Mouse (Mus musculus) naive thymus-derived CD4-positive, alpha-beta T cell, adult 2 months (primary cell): ENCODE data around the gene D10Jhu81e.

Source experiments
- DNase-seq: peaks from one replicate; pipeline ENCODE4 v3.0.0-alpha.2; 2011; ENCODE audit warnings: low read depth

Gene D10Jhu81e

GRCm38 (mm10) chr10:78163241-78163640 lies 6.3 kb downstream of the D10Jhu81e start:
- DNase-seq = no peak

- DNase-seq = no peak
Measured at GRCm38 (mm10) chr10:78162646-78163045, 6.9 kb downstream of the D10Jhu81e start.

GRCm38 (mm10) chr10:78161096-78161495 lies 8.5 kb downstream of the D10Jhu81e start:
- DNase-seq = no peak

GRCm38 (mm10) chr10:78160369-78161095 lies 9.1 kb downstream of the D10Jhu81e start:
- DNase-seq = peak; percentile 79

DNA sequence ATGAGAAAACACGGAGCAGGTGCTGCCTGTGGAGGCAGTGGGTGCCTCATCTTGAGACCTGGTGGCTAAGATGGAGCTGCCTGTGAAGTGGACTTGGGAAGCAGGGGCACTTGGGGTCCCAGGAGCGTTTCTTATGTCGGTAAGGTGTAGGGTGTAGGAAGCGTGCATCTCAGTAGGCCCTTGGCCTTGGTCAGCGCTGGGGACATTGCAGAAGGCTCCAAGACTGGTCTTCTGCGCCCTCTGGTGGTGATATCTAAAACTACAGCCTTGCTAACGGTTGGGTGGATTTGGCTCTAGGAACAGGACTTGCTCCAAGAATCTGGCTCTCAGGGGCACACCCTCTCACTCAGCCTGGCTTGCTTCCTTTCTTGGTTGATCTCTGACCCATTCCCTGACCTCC lies 9.7 kb downstream of the D10Jhu81e start:
- DNase-seq = peak; percentile 91

DNA sequence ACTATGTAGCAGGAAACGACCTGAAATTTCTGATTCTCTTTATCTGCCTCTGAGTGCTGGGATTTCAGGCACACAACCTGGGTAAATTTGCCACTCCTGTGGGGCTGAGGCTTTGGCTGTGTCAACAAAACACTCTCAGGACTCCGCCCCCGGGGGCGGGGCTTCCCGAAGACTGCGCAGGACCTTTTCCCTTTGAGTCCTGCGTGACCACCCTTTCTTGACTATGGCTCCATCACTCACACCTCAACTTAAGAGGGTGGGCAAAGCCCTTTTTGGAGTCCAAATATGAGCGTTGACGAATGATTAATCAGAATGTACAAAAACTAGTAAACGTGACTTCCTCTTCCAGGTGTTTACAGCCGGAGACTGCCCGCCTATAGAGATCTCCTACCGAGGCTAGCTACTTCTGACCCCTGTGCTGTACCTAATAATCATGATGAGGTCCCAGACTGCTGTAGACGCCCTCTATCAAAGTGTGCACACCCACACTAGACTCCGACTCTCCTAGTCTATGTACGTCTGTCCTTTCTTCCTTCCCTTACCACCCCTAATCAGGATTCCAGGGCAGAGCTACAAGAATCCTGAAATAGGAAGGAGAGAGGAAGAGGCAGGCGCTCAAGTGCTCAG lies 10.2 kb downstream of the D10Jhu81e start:
- DNase-seq = peak; percentile 82

DNA sequence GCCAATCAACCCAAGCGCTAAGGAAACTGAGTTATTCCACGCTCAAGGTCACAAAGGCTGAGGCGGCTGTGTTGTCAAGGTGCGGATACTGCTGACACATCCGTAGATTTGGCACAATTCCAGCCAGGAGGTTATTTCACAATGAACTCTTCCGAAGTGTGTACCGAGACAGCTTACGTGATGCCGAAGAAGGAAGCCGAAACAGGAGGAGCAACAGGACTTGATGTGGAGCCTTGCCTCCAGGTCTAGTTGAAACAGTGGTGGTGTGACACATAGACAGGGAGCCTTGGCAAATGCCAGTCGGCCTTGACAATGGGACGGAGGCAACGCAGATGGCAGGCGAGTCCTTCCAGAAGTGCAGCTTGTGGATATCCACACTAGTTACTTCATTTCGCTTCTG lies 11.5 kb downstream of the D10Jhu81e start:
- DNase-seq = no peak

DNA sequence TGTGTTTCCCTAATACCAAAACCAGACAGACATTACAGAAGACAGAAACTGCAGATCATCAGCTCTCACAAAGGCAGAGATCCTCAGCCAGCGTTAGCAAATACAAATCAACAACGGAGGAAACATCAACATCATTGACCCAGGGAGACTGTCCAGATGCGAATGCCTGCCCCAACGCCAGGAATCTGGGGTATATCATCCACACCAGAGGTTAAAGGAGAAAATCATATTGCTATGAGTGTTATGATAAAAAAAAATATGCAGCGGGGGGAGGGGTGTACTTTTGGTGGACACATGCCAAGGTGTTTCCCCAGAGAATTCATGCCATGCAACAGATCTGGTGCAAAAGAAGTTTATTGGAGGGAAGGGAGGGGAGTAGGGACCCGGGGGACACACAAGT lies 12.7 kb downstream of the D10Jhu81e start:
- DNase-seq = no peak

DNA sequence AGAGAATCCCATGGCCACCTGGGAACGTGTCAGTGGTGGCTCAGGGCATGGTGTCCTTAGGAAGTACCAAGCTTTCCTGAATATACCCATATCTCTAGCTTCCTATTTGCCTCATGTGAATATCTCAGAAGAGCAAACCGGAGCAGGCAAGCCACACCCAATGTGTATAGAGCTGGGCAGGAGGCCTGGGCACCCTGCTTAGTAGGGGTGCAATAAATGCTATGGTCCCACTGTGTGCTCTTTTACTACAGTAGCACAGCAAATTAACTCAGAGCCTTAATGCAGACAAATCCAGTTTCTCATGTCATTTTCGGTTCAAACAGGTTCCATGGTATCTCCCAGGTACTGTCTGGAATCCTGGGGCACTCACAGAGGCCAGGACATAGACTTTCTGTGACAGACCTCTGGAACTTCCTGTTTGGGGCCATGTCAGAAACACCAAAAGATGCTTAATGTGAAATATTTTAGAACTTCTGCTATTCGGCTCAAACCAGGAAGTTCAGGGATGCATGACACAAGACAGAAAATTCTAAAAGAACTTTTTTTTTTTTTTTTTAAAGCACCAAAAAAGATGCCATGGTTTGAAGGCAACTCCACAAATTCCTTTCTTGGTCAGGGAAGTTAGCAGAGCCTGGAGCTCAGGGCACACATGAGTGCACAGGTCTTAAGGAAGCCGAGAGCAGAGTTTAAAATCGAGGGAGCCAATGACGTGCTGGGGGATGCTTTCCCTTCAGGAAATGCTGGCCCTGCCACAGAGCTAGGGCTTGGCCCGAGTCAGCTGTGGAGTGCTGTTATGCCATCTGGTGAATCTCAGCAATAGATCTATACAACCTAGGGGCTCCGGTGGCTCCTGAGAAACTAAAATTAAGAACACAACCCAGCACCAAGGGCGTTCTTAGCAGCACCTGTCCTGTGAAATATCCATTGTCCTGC lies 20.5 kb downstream of the D10Jhu81e start:
- DNase-seq = no peak

DNA sequence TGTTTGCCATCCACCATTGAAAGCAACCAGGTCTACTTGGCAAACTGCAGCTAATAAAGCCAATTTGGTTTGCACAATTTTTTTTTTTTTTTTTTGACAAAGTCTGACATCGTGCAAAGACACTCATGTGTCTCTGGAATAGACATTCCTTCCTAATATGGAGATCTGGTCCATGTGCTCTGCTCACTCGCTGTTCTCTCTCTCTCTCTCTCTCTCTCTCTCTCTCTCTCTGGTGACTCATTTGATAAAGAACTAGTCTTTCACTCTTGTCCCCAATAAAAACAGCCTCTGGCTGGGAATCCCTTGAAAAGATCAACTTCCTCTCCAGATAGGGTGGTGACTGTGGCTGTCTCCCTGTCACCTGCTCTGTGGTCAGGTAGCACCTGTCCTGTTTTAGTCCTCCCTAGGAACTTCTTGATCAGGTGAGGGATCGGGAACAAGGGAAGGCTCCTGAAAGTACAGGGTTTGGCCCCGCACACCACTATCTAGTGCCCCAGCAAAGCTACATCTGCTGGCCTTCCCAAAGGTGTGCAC lies 21.6 kb downstream of the D10Jhu81e start:
- DNase-seq = no peak

- DNase-seq = no peak
Measured at GRCm38 (mm10) chr10:78143727-78144505, 25.7 kb downstream of the D10Jhu81e start.

- DNase-seq = no peak
Measured at GRCm38 (mm10) chr10:78140843-78141242, 28.7 kb downstream of the D10Jhu81e start.

GRCm38 (mm10) chr10:78140251-78140600 lies 29.4 kb downstream of the D10Jhu81e start:
- DNase-seq = no peak

GRCm38 (mm10) chr10:78139572-78140250 lies 29.9 kb downstream of the D10Jhu81e start:
- no peak for DNase-seq

DNA sequence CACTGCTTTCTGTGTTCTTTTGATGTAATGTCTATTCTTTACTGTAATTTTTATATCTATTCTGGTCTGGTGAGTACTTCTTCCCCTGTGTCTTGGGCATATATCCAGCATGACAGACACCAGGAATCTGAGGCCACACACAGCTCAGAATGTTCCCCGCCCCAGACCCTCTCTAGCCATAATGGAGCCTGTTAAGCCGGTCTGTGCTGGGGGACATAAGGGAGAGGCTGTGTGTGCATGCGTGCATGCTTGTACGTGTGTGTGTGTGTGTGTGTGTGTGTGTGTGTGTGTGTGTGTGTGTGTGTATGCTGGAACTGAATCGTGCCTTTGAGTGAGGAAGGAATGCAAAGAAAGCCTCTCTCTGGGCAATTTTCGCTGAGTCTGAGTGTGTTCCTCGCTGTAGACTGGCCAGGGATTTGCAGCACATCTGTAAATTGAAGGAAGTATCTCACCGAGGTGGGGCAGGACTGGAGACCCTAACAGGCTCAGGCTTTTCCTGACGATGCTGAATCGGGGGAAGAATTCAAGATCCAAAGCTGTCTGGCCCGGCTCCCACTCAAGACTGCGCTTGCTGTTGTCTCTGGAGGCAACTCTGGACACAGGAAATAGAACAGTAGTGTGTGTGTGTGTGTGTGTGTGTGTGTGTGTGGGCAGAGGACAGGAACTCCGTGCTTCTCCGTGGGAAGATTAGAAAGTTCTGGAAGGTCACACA lies 30.6 kb downstream of the D10Jhu81e start:
- no peak for DNase-seq

- no peak for DNase-seq
Measured at GRCm38 (mm10) chr10:78137191-78137590, 32.4 kb downstream of the D10Jhu81e start.

DNA sequence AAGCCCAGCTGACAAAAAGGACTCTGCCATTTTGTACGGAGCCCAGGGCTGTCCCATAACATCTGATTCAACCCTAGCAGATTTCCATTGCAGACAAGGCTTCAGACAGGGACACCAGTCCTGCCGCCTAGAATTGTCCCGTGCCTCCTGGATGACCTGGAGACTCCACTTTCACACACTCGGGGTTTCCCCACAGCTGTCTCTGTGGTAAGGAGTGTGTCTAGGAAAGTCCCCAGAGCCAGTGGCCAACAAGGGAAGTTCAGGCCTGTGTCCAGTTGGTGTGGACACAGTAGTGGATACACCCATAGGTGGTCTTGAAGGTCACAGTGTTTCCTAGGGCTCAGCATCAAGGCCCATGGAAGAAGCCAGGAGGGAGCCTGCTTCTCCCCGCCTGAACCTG lies 33.6 kb downstream of the D10Jhu81e start:
- no peak for DNase-seq

GRCm38 (mm10) chr10:78134975-78135798 lies 34.4 kb downstream of the D10Jhu81e start:
- no peak for DNase-seq

GRCm38 (mm10) chr10:78134400-78134799 lies 35.2 kb downstream of the D10Jhu81e start:
- DNase-seq = peak; percentile 41

- DNase-seq = no peak
Measured at GRCm38 (mm10) chr10:78129998-78130397, 39.6 kb downstream of the D10Jhu81e start.
